Mouse (Mus musculus) small intestine, adult 2 months (tissue): Measurements from ENCODE around the gene Wdr37.

Experiments
- CTCF ChIP-seq: fragments of 200-500 bp; IDR thresholded peaks from 2 replicates; pipeline ENCODE4 v1.5.1; 2012; ENCODE audit warnings: low read depth, mild to moderate bottlenecking, control low read depth, inconsistent platforms, low read length, moderate library complexity, mixed read lengths; ENCODE audit not compliant: insufficient replicate concordance, insufficient read length; ENCODE audit errors: extremely low read depth
- POLR2A ChIP-seq: fragments of 200-500 bp; IDR thresholded peaks from 2 replicates; pipeline ENCODE4 v1.6.1; 2012; ENCODE audit warnings: low read depth, mild to moderate bottlenecking, control low read depth, inconsistent platforms, low read length, moderate library complexity

GRCm38 (mm10) chr13:8831546-8832251 is 40.0 kb downstream of the Wdr37 start:
- TF ChIP-seq CTCF (no peak), POLR2A (no peak)
